Mouse (Mus musculus) ES-E14 (cell line): ENCODE measurements at regions not wholly inside any gene's neighbourhood (a gene's known extent, or its start where the extent isn't known, plus 50 kb on each side); places are given as distances from the start of the nearest gene placed in this dataset.

Experiments used
- DNase-seq: peaks from one replicate; pipeline ENCODE4 v3.0.0-alpha.2; 2013; ENCODE audit warnings: low read depth, low spot score
- H3K27ac ChIP-seq: 2 replicates; pipeline ENCODE4 v1.5.1; 2012; ENCODE audit warnings: low read depth, mild to moderate bottlenecking, low read length, moderate library complexity, mixed read lengths; ENCODE audit not compliant: poor library complexity, insufficient read depth, severe bottlenecking
- H3K36me3 ChIP-seq: 2 replicates; pipeline ENCODE4 v1.6.1; 2012; ENCODE audit warnings: mild to moderate bottlenecking, low read length, moderate library complexity, mixed read lengths; ENCODE audit not compliant: control insufficient read depth, poor library complexity, insufficient read depth, severe bottlenecking
- H3K4me1 ChIP-seq, 2 experiments: fragments of 150-350 bp in 1 of 2; sonication (generic) in 1 of 2; 2 replicates each; pipeline ENCODE4 v1.6.1; 2012; ENCODE audit warnings: low read length in 2 of 2, mild to moderate bottlenecking in 1 of 2, mixed read lengths in 1 of 2; ENCODE audit not compliant: control insufficient read depth in 2 of 2, insufficient read depth in 2 of 2, poor library complexity in 1 of 2
- H3K4me3 ChIP-seq, 2 experiments: fragments of 150-350 bp in 1 of 2; sonication (generic) in 1 of 2; 2 replicates each; pipeline ENCODE4 v1.5.1; 2012; ENCODE audit warnings: low read length in 2 of 2, low read depth in 1 of 2, mild to moderate bottlenecking in 1 of 2, mixed read lengths in 1 of 2; ENCODE audit not compliant: insufficient read depth in 1 of 2, poor library complexity in 1 of 2, severe bottlenecking in 1 of 2
- H3K9ac ChIP-seq: 2 replicates; pipeline ENCODE4 v1.6.1; 2012; ENCODE audit warnings: low read depth, mild to moderate bottlenecking, low read length, mixed read lengths; ENCODE audit not compliant: poor library complexity, insufficient read depth, severe bottlenecking
- H3K9me3 ChIP-seq: fragments of 150-350 bp; sonication (generic); 2 replicates; pipeline ENCODE4 v1.6.1; 2012; ENCODE audit warnings: low read depth, mild to moderate bottlenecking, low read length; ENCODE audit not compliant: control insufficient read depth, insufficient read depth
- CHD2 ChIP-seq: IDR thresholded peaks from 2 replicates; pipeline ENCODE4 v1.6.1; 2014; ENCODE audit warnings: mild to moderate bottlenecking, low read depth, low read length, inconsistent platforms
- HCFC1 ChIP-seq: IDR thresholded peaks from 2 replicates; pipeline ENCODE4 v1.6.1; 2012; ENCODE audit warnings: low read length, inconsistent platforms, borderline replicate concordance; ENCODE audit not compliant: insufficient read depth
- MAFK ChIP-seq: IDR thresholded peaks from 2 replicates; pipeline ENCODE4 v1.6.1; 2014; ENCODE audit warnings: mild to moderate bottlenecking, low read depth, low read length, inconsistent platforms; ENCODE audit not compliant: insufficient read depth
- ZC3H11A ChIP-seq: IDR thresholded peaks from 2 replicates; pipeline ENCODE4 v1.6.1; 2012; ENCODE audit warnings: low read depth, mild to moderate bottlenecking, inconsistent platforms, low read length, borderline replicate concordance
- ZNF384 ChIP-seq: IDR thresholded peaks from 2 replicates; pipeline ENCODE4 v1.6.1; 2012; ENCODE audit warnings: low read depth, low read length, inconsistent platforms
- in situ Hi-C, 2 experiments: fragments of 600-800 bp; cut with MboI; formaldehyde crosslinking; loops; one replicate each; pipeline ENCODE4 v1.15.1; 2025; ENCODE audit warnings: low sequenced_read_pairs in 2 of 2, inconsistent platforms in 1 of 2; ENCODE audit not compliant: unreplicated experiment in 2 of 2

- no peak for DNase-seq
- no peaks in the 10 kb centered on the region for H3K36me3 ChIP-seq
- in situ Hi-C loops, result no loop called here
- H3K4me3 ChIP-seq, result no peak overlapping the region
- H3K9ac ChIP-seq, result no peak overlapping the region
- TF ChIP-seq CHD2, result no peak
- TF ChIP-seq ZNF384, result no peak
- TF ChIP-seq HCFC1, result no peak
- TF ChIP-seq MAFK, result no peak
- TF ChIP-seq ZC3H11A, result no peak
- no peak overlapping the region for H3K27ac ChIP-seq
- no peaks in the 10 kb centered on the region for H3K4me1 ChIP-seq
- no peaks in the 10 kb centered on the region for H3K9me3 ChIP-seq
Measured at GRCm38 (mm10) chr15:52176951-52177350, 1707.8 kb upstream of the Gm7489 start.

- no peak overlapping the region for H3K27ac ChIP-seq
- H3K4me3 ChIP-seq, result no peak overlapping the region
- no peaks in the 10 kb centered on the region for H3K9me3 ChIP-seq
- H3K36me3 ChIP-seq, result no peaks in the 10 kb centered on the region
- TF ChIP-seq MAFK, result no peak
- TF ChIP-seq HCFC1, result no peak
- TF ChIP-seq CHD2, result no peak
- no peak for TF ChIP-seq ZNF384
- no peak for TF ChIP-seq ZC3H11A
- in situ Hi-C loops, result no loop called here
- H3K4me1 ChIP-seq, result no peaks in the 10 kb centered on the region
- no peak for DNase-seq
- no peak overlapping the region for H3K9ac ChIP-seq
Measured at GRCm38 (mm10) chr15:52178668-52179067, 1706.0 kb upstream of the Gm7489 start.

DNA sequence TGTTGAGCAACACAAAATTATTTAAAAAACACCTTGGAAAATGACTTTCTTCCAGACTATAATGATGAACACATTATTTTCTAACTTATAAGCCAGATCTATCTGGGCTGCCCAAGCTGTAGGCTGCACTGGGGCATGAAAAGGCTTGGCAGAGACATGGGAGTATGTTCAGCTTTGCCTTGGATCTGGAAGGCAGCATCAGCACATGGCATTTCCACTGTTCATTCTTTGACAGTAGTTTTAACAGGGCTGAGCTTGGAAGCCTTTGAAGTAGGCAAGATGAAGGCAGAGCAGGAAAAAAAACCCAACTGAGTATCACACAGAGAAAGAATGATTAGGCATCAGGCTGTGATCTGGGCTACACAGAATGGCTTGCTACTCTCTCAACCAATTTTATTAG lies 1705.3 kb upstream of the Gm7489 start:
- no peak for TF ChIP-seq MAFK
- no peak for TF ChIP-seq HCFC1
- TF ChIP-seq ZC3H11A, result no peak
- TF ChIP-seq CHD2, result no peak
- in situ Hi-C loops, result no loop called here
- Histone ChIP-seq H3K4me3 (no peak overlapping the region), H3K27ac (no peak overlapping the region), H3K9me3 (no peaks in the 10 kb centered on the region), H3K36me3 (no peaks in the 10 kb centered on the region), H3K9ac (no peak overlapping the region), H3K4me1 (no peaks in the 10 kb centered on the region)
- no peak for DNase-seq

GRCm38 (mm10) chr15:52191176-52191575 lies 1693.5 kb upstream of the Gm7489 start:
- in situ Hi-C loops, result no loop called here
- Histone ChIP-seq H3K9me3 (no peaks in the 10 kb centered on the region), H3K4me1 (no peaks in the 10 kb centered on the region), H3K36me3 (no peaks in the 10 kb centered on the region), H3K27ac (no peak overlapping the region), H3K4me3 (no peak overlapping the region), H3K9ac (no peak overlapping the region)
- no peak for TF ChIP-seq CHD2
- no peak for TF ChIP-seq ZC3H11A
- TF ChIP-seq HCFC1, result no peak
- no peak for TF ChIP-seq ZNF384
- no peak for TF ChIP-seq MAFK
- DNase-seq, result no peak

GRCm38 (mm10) chr15:52207271-52207670 lies 1677.4 kb upstream of the Gm7489 start:
- no peaks in the 10 kb centered on the region for H3K36me3 ChIP-seq
- H3K9me3 ChIP-seq, result no peaks in the 10 kb centered on the region
- no peak overlapping the region for H3K9ac ChIP-seq
- H3K27ac ChIP-seq, result no peak overlapping the region
- TF ChIP-seq ZNF384, result no peak
- TF ChIP-seq CHD2, result no peak
- no peak for TF ChIP-seq MAFK
- TF ChIP-seq ZC3H11A, result no peak
- TF ChIP-seq HCFC1, result no peak
- in situ Hi-C loops, result no loop called here
- DNase-seq, result no peak
- H3K4me1 ChIP-seq, result no peaks in the 10 kb centered on the region
- H3K4me3 ChIP-seq, result no peak overlapping the region
